Mouse (Mus musculus) brain, embryonic 14.5 days (tissue): Measurements from ENCODE around the gene Sgo2a.

Experiments used
- CTCF ChIP-seq: fragments of 200-500 bp; IDR thresholded peaks from 2 replicates; pipeline ENCODE4 v1.5.1; 2012; ENCODE audit warnings: inconsistent platforms, mild to moderate bottlenecking, moderate library complexity, borderline replicate concordance; ENCODE audit not compliant: insufficient read depth, insufficient read length; ENCODE audit errors: extremely low read depth
- POLR2A ChIP-seq: fragments of 200-500 bp; IDR thresholded peaks from 2 replicates; pipeline ENCODE4 v1.6.1; 2012; ENCODE audit warnings: mild to moderate bottlenecking, inconsistent platforms, borderline replicate concordance; ENCODE audit not compliant: poor library complexity, insufficient read depth, insufficient read length, severe bottlenecking; ENCODE audit errors: extremely low read depth

DNA sequence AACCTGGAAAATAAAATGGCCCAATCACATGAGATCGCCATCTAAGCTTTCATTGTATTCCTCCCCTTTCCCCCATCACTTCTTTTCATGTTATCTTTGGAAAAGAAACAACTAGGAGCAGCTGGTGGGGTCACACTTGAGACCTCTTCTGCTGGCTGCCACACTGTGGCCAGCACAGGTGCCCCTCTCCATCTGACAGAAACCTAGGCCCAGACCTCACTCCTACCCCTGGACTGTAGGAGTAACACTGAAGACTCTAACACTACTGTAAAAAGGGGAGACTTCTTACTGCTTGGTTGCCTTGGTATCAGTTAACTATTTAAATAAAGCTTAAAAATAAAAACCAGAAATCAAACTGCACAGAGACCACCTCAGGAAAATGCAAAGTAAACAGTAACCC, 40.0 kb upstream of the Sgo2a start:
- TF ChIP-seq CTCF = no peak
- TF ChIP-seq POLR2A = no peak
